Mouse (Mus musculus) liver, adult (tissue): ENCODE data around the gene Gm14305.
"Not testable (repeated sequence)": the region's sequence is repeated elsewhere in the genome, so short reads cannot be mapped to it uniquely, and the experiment has no call there.

Experiments
- GATA4 ChIP-seq: IDR thresholded peaks from 2 replicates; pipeline ENCODE4 v1.6.1; 2014; ENCODE audit warnings: mild to moderate bottlenecking, low read length; ENCODE audit not compliant: insufficient replicate concordance

Gene Gm14305

DNA sequence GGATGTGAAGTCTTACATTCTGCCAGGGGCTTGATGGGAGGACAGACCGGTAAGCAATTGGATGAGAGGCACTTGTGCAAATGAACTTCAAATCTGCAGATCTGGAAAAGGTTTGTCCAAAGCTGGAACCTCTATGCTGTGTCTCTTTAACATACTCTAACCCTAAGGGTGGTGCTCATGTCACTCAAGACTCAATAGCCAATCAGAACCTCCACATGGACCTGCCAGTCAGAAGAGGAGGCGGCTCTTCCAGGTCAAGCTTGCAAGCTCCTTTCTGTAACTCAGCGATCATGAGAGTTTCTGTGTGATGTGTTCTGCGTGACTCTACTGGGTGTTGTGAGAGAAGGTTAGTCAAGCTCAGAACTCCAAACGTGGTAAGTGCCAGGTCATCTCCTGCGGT is at the start of gene Gm14305:
Gene Gm14305 (plus strand): TSS at position 278 of the 400 bp plus-strand sequence.
- TF ChIP-seq GATA4: not testable (repeated sequence)

DNA sequence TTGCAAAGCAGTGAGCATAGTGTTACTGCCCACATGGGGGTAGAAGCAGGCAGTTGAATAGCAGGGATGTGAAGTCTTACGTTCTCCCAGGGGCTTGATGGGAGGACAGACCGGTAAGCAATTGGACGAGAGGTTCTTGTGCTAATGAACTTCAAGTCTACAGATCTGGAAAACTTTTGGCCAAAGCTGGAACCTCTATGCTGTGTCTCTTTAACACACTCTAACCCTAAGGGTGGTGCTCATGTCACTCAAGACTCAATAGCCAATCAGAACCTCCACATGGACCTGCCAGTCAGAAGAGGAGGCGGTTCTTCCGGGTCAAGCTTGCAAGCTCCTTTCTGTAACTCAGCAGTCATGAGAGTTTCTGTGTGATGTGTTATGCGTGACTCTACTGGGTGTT is 37.9 kb upstream of the Gm14305 start, which contains the start of gene Zfp973:
Gene Zfp973 (plus strand): TSS at position 301 of the 400 bp plus-strand sequence.
- not testable (repeated sequence) for TF ChIP-seq GATA4
